Mouse (Mus musculus): ENCODE data around the gene Bglap3.
"Not testable (repeated sequence)": the region's sequence is repeated elsewhere in the genome, so short reads cannot be mapped to it uniquely, and the experiment has no call there.

Gene Bglap3

GRCm38 (mm10) chr3:88375750-88376626, 3.4 kb upstream of the Bglap3 start:
- DNase-seq: not testable (repeated sequence)

GRCm38 (mm10) chr3:88368511-88368910, 4.0 kb downstream of the Bglap3 start:
- not testable (repeated sequence) for DNase-seq

DNA sequence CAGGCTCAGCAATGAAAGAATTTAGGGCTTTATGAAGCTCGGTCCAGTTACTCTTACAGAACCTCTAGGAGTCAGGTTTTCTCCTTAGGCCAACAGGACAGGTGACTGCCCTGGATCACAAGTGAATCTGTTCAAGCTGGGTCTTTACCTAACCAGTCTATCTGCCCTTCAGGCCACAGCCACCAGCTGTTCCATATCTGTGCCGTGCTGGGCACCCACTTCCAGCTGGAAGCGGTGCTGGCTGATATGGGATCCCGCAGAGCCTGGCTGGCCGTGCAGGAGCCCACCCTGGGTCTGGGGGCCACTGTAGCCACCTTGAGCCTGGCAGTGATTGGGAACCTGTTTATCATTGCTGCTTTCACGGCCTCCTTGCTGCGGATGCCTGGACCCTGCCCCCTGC, 5.0 kb downstream of the Bglap3 start:
- DNase-seq: not testable (repeated sequence)

DNA sequence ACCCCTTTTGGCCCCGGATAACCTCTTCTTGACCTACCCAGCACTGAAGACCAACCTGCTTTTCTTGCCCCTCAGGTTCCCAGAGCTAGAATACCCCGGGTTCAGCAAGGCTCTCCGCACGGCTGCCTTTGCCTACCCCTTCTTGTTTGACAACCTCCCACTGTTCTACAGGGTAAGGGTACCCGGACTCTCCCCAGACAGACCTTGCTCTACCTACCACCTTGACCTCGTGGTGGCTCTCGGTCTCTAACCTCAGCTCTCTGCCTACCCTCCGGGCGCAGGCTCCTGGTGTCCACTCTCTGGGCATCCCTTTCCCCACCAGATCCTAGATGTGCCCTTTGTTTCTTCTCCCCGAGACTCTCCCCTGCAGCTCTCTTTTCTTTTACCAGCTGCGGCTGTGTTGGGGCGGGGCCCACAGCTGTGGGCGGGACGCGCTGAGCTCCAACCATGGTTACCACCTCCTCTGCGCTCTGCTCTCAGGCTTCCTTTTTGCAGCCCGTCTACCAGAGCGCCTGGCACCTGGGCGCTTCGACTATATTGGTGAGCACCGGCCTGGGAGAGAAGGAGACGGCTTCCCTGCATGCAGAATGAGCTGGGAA, 5.6 kb downstream of the Bglap3 start:
- peak; percentile 35 to 42 for DNase-seq

DNA sequence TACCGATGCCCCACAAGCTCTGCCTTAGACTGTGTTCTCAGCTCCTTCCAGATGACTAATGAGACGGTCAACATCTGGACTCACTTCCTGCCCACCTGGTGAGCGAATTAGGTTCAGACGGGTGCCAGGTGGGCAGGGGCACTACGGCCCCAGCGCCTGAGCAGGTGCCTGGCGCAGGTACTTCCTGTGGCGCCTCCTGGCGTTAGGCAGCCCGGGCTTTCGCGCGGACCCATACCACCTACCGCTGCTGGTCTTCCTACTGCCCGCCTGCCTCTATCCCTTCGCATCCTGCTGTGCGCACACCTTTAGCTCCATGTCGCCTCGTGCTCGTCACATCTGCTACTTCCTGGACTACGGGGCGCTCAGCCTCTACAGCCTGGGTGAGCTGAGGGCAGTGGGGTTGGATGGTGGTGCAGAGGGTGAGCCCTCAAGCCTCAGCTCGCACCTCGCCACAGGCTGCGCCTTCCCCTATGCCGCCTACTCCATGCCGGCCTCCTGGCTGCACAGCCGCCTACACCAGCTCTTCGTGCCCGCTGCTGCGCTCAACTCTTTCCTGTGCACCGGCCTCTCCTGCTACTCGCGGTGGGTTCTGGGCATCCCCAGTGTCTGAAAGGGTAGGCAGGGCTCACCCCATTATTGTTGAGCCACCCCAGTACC, 6.7 kb downstream of the Bglap3 start:
- DNase-seq: no peak

DNA sequence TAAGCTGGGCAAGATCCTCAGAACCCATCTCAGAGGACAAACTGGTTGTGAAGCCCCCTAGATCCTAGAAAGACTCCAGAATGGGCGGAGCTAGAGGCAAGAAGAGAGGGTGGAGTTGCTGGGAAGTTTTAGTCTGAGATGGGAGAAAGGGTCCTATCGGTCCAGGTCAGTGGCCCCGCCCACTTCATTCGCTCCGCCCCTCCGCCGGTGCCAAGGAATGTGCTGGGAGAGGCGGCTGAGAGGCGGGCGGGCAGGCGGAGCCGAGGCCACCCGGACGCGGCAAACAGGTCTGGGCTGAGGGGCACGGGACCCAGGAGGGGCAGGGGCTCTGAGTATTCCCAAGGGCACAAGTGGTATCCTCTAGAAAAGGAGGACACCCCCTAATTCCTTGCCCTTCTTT, 8.2 kb downstream of the Bglap3 start, which contains the start of gene Paqr6:
Gene Paqr6, plus strand, starts transcription at position 248 of the 400 bp plus-strand sequence.
- DNase-seq: peak in 1 of 2 experiments; percentile 23

GRCm38 (mm10) chr3:88363700-88364099, 8.8 kb downstream of the Bglap3 start:
- no peak for DNase-seq

DNA sequence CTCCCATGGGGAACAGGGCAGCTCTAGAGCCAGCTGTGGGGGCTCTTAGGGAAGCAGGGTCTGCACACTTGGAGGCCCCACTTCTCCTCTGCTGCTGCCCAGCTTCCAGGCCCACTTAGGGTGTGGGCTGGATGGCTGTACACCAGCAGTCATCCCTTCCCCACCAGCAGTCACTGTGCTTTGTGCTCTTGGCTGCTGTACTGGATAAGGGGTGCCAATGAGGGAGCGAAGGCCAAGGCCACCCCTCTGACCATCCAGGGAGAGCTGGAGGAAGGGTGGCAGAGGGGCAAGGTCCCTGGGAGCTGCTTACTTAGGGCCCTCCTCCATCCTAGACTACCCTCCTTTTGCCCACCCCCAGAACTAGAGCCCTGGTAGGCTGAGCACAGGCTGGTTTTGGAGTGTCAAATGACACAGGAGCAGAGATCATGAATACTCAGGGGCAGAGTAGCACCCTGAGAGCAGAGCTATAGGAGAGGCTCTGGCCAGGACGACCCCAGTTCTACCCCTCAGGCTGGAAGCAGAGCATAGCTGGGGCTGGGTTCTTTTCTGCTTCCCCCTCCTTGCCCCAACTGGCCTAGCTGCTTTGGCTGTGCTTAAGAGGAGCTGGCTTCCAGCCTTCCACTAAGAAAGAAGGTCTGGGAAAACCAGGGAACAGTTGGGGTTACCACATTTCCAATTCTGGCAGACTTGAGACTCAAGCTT, 10.8 kb downstream of the Bglap3 start:
- DNase-seq: no peak

DNA sequence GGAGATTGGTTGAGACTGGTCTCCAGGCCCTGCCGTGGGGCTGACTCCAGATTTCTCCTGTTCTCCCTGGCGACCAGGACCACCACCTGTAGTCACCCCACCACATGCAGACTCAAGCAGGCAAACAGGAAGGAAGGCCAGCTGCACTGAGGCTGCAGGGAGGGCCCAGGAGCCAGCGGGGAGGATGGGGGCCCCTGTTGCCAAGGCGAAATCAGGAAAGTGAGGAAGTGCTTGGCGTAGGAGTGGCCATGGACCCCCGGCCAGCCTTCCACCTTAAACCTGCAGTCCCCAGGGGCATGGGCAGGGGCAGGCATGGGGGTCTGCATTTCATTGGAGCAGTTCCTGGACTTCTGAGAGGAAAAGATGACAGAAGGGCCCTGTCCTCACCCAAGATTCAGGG, 11.4 kb downstream of the Bglap3 start:
- no peak for DNase-seq

DNA sequence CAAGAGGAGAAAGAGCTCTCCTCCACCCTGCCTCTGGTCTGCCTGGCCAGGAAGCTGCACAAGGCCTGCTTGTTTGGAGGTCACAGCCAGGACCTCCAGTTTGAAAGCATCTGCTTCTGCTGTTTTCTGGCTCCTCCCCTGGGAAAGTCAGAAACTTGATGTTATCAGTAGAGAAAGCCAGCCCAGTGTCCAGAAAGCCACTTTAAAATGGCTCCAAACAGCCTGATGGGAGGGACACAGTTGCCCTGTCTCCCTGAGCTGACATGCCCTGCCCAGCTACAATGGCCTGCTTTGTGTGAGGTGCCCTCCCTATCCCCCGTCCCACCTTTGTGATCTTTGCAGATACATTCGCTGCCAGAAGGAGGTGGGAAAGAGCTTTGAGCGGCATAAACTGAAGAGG, 12.6 kb downstream of the Bglap3 start:
- no peak for DNase-seq

GRCm38 (mm10) chr3:88359584-88359983, 13.0 kb downstream of the Bglap3 start:
- no peak for DNase-seq

GRCm38 (mm10) chr3:88354396-88355165, 18.0 kb downstream of the Bglap3 start:
- no peak for DNase-seq

- no peak for DNase-seq
Observed at GRCm38 (mm10) chr3:88352907-88353306, 19.6 kb downstream of the Bglap3 start.

DNA sequence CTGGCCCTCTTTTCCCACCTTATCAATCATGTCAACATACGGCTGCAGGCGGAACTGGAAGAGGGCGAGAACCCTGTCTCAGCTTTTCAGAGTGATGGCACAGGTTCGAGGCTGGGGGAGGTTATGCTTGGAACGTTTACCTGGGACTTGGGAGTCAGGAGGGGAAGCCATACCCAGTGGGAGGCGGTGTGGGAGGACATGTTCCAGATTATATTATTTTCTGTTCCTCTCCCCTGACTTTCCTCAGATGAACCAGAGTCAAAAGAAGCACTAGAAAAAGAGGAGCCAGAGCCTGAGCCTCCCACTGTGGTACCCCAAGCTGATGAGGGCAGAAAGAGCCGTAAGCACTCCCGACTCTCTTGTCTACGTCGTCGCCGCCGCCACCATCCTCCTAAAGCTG, 21.8 kb downstream of the Bglap3 start:
- DNase-seq: no peak

DNA sequence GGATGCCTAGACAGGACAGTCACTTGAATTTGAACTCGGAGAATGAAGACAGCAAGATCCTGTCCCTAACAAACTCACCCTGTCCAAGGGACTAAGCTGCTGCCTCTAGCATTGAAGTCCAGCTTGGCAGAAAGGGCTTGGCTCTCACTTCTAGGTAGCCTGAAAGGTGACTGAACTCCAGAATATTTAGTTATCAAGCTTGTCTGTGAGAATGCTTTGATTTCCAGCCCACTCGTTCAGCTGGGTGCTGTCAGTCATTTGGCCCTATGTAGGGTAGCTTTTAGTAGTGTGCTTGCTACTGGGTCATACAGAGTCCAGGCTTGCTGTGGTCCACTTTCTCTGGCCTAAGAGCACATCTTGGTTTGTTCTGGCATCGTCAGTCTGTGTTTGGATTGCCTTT, 33.5 kb downstream of the Bglap3 start:
- DNase-seq: no peak

GRCm38 (mm10) chr3:88338316-88338715, 34.2 kb downstream of the Bglap3 start:
- DNase-seq: no peak

DNA sequence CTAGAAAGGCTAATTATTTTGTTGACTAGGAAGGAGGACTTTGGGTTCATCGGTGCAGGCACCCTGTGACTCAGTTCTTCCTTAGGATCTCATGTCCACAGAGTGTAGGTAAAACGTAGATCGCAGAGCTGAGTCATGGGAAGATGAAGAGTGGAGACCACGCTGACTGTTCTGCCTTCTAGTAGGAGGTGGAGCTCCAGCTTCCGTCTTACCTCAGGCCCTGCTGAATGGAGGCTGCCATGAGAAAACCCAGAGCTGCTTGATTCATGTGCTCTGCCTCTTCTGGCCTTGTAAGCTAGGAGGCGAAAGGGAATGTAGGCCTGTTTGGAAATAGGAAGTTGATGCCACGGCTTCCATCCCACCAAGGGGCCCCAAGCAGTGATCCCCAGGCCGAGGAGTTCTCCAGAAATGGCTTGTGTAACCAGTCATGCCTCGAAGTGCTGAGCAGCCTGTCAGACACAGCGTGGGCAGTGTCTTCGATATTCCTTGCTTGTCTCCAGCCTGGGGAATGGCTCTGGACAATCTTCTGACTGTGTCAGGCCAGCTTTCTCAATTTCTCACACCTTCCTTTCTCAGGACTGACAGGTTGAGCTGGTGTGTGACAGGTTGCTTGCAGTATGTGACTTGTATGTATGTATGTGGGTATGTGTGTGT, 35.0 kb downstream of the Bglap3 start:
- no peak for DNase-seq

DNA sequence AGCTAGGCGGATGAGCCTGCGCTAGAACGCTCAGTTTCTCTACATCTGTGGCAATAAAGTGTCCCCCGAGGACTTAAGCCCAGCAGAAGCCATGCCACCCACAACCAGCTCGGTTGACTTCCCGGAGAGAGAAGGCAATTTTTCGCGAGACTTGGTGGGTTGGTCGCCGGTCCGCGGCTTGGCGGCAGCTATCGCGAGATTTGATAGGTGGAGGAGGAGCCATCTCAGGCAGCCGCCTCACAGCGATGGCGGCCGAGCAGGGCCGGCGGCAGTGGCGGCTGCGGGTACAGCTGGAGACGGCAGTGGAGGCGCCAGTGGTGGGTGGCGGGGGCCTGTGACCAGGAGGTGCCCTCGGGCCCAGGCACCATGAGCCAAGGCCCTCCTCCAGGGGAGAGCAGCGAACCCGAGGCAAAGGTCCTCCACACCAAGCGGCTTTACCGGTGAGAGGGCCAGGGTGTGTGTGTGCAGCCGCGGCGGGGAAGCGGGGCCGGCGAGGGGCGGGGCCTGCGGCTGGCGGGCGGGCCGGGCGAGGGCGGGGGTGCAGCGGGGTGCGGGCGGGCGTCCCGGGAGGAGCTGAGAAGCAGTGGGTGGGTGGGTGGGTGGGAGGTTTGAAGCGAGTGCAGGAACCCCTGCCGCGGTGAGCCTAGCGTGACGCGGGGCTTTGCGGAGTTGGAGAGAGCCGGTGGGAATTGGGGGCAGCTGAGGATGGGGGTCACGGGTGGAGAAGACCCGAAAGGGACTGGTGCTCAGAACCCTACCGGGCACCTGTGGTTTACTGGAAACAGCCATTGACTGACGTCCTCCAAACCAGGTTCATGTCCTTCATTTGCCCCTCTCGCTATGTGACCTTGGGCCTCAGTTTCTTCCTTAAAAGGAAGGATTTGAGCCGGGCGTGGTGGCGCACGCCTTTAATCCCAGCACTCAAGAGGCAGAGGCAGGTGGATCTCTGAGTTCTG, 36.2 kb downstream of the Bglap3 start, which contains the start of the genes Tmem79 and Smg5:
Gene Tmem79, minus strand, starts transcription at position 91 of the 956 bp plus-strand sequence.
Gene Smg5, plus strand, starts transcription at position 203 of the 956 bp plus-strand sequence.
- peak; percentile 95 to 96 for DNase-seq

- no peak for DNase-seq
Observed at GRCm38 (mm10) chr3:88335436-88336053, 37.0 kb downstream of the Bglap3 start.
